Mouse (Mus musculus): ENCODE results near the gene Itsn1. TPM values are rescaled to one million over a fixed set of nuclear protein-coding genes. Genes with fewer than 3 reads are reported as not detected.

The Itsn1 gene
- total RNA-seq, 2 experiments from 2014 or later: 158 to 175 TPM

GRCm38 (mm10) chr16:91954766-91955165 is 225.7 kb downstream of the Itsn1 start:
- DNase-seq: no peak

DNA sequence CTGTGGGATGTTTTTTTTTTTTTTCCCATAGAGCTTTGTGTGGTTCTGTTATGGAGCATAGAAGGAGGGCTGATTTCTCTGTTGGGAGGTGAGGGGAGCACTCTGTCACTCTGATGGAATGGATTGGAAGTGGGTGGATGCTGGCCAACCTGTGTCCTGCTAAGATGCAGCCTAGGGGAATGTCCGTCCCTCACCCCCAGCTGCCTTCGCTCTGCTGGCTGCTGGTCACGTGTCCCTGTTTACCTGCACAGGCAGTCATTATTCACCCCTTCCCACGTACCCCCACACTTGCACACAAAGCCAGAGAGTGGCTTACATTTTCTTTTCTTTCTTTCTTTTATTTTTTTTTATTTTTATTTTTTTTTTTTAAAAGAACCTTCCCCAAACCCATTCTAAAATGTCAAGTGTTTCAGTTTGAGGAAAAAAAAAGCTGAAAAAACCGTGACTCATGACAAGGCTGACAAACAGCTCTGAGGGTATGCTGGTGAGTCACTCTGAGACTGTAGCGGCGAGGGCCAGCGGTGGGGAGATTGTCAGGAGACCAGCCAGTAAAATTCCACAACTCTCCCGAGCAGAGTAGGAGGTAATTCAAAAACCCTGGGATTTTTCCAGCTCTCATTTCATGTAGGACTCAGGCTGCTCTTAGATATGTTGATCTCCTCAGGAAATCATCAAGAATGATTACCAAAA is 233.3 kb downstream of the Itsn1 start:
- DNase-seq: peak; percentile 57 to 66

GRCm38 (mm10) chr16:91962894-91963555 is 233.9 kb downstream of the Itsn1 start:
- peak; percentile 44 to 50 for DNase-seq

- DNase-seq: no peak
These were observed 234.4 kb downstream of the Itsn1 start for GRCm38 (mm10) chr16:91963556-91963900.

GRCm38 (mm10) chr16:91964308-91965178 is 235.5 kb downstream of the Itsn1 start:
- DNase-seq: no peak

GRCm38 (mm10) chr16:91968725-91969124 is 239.6 kb downstream of the Itsn1 start:
- no peak for DNase-seq

DNA sequence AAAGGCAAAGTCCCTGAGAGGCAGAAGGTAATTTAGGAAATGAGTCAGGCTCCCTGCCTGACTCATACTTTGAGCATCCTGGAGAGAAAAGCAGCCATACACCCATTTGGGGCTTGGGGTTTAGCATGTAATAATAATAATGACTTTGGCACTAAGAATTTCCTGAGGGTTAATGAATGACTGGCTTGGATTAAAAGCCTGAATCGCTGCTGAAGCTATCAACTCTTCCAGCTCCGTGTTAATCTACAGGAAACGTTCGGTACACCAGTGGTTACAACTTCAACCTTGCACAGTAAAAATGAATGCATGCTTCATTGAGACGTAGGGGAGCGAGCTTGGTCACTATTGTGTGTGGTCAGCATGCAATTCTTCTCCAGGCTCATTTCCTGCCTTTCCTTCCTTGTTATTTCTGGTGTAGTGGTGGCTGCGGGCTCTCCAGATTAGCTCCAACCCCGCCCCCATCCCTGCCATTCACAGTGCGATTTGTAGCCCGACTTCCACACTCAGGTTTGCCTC is 240.5 kb downstream of the Itsn1 start:
- DNase-seq: no peak

Small RNA genes lying within 50 kb of the gene (microRNA-seq; reads per million reads assigned to microRNA genes)
- 0 reads per million in 2 experiments for gene Gm27773

Other genes with a start within 250 kb of the Itsn1 start
- 10 to 100 TPM; 45.9 to 51.7 TPM for gene Ifnar1, start 244.0 kb upstream of the Itsn1 start, total RNA-seq (2021)
- gene Ifngr2, start 182.2 kb upstream of the Itsn1 start, total RNA-seq (2021): 10 to 100 TPM; 52.4 to 57.2 TPM
- 100 to 1,000 TPM; 115 to 124 TPM for gene Tmem50b, start 131.5 kb upstream of the Itsn1 start, total RNA-seq (2021)
- gene Dnajc28, start 110.3 kb upstream of the Itsn1 start, total RNA-seq (2021): 10 to 100 TPM; 10.3 to 10.8 TPM
- gene Gart, start 82.3 kb upstream of the Itsn1 start, total RNA-seq (2021): 10 to 100 TPM; 44.4 to 46.0 TPM
- gene Son, start 81.8 kb upstream of the Itsn1 start, total RNA-seq (2021): 100 to 1,000 TPM; 241 to 252 TPM
- gene Donson, start 40.5 kb upstream of the Itsn1 start, total RNA-seq (2021): 10 to 100 TPM; 22.2 to 27.2 TPM
- 100 to 1,000 TPM; 106 to 108 TPM for gene Cryzl1, start 306 bp upstream of the Itsn1 start, total RNA-seq (2021)